Mouse (Mus musculus) G1E (cell line): ENCODE results near the gene Yy2.

Experiments
- CTCF ChIP-seq: IDR thresholded peaks from 2 replicates; pipeline ENCODE4 v1.5.1; 2012; ENCODE audit warnings: low read depth, low read length, inconsistent platforms, mixed read lengths
- GATA1 ChIP-seq: IDR thresholded peaks from 2 replicates; pipeline ENCODE4 v1.6.1; 2012; ENCODE audit warnings: borderline replicate concordance, low read length, inconsistent platforms, mixed read lengths

- TF ChIP-seq CTCF: no peak
- TF ChIP-seq GATA1: no peak
Measured at GRCm38 (mm10) chrX:157587001-157587400, 18.2 kb upstream of the Yy2 start.
